Mouse (Mus musculus) cerebellum, adult 8-10 months (tissue): ENCODE results near the gene Mettl7a3.
A peak's percentile ranks its signal among the peaks of the same experiment; 100 is the strongest.
"Not testable (repeated sequence)": the region's sequence is repeated elsewhere in the genome, so short reads cannot be mapped to it uniquely, and the experiment has no call there.

Experiments
- DNase-seq: peaks from one replicate; pipeline ENCODE4 v3.0.0; 2022

Mettl7a3 gene

DNA sequence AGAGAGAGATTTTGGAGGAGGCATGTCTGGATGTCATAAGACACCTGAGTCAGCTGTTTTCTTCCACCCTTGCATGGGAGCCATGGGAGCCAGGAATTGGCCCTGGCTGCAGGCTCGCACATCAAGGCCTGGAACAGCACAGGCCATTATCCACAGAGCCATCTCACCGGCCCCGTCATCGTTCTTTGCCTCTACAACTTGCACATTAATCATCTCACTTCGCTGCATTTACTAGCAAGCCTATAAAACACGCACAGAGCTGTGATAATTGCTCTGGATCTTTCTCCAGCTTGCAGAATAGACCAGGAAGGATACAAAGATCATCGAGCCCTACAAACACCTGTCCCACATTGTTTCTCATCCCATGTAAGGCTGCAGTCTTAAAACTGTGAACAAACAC is 4.0 kb upstream of the Mettl7a3 start:
- no peak for DNase-seq

DNA sequence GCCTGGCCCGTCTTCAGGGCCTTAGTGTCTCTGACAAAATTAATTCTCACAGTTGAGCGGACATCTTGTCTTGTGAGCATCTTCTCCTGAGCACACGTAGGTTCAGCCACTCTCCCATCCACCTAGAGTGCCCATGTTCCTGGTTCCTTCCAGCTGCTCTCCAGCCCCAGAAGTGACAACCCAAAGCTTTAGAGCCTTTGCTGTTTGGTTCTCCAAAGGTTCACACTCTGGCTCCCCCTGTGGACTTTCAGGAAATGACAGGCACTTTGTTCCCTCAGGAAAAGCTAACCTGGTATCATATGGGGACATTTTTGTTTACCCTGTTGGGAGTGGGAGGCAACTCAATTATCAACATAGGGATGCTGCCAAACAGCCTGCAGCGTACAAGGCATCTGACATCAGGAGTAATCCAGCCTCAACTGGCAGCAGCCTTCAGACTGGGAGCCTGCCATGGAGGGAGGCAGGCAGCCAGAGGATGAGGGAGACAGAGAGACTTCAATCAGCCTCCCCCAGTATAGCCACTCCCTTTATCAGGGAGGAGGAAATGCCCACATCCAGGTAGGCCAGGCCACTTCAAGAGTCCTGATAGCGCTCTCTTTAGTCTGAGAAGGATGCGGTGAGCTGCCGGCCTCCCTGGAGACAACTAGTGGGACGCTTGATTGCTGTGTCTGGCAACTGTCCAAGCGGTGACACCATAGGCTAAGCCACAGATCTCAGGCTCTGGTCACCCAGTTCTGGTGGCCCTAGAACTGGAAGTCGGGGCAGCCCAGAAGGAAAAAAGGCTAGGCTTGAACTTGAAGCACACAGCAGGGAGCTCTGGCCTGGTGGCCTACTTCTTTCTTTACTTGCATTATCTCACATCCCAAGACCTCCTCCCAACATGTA is 2.4 kb upstream of the Mettl7a3 start:
- DNase-seq: not testable (repeated sequence)

DNA sequence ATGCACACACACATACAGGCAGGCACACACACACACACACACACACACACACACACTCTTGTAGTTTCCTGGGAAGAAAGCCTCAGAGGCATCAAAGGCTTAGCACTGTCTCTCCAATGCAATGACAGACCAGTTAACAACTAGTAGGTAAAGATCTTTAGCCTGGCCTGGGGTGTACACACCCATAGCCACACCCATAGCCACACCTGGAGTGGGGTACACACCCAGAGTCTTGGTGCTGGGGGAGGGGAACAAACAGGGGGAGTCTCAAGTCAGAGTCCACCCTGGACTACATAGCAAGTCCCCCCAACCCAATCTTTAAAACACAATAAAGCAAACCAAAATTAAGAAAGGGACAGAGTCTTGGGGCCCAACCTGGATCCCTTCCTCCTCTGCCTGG is 2.6 kb downstream of the Mettl7a3 start:
- not testable (repeated sequence) for DNase-seq

DNA sequence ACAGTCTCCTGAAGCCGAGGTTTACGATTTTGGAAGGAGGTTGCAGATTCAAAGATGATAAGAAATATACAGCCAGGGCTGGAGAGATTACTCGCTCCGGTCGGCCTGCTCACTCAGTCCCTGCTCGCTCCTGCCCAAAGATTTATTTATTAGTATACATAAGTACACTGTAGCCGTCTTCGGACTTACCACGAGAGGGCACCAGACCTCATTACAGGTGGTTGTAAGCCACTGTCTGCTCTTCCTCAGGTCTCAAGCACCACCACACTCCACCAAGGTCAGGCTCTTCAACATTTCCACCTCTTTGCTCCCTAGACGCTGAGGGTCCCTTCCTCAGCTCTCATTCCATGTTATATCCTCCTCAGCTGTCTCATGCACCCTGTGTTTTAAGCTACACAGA is 3.1 kb downstream of the Mettl7a3 start:
- DNase-seq: peak; percentile 52

DNA sequence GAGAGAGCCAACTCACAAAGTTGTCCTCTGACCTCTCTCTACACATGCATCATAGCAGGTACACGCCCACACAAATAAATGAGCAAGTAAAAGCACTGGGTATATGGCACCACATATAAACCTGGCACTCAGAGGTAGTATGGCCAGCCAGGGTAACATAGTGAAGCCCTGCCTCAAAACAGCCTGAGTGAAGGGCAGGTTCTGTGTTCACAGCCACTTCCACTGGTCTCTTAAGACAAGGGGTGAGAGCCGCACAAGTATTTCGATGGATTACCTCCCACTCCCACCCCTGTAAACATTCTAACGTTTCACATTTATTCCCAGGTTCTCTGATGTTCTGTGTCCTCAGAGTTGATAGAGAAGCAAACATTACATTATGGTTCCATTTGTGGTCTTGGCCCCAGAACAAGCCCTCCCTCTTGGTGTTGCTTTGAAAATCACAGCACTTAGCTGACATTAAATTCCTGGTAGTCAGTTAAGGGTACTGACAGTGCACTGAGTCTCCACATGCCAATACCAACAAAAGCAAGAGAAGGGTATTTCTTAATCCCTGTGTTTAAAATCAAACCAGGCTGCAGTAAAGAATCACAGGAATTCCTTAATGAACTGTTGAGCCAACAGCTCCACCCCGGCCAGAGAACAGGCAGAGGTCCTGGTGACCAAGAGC is 6.7 kb downstream of the Mettl7a3 start:
- DNase-seq: not testable (repeated sequence)

DNA sequence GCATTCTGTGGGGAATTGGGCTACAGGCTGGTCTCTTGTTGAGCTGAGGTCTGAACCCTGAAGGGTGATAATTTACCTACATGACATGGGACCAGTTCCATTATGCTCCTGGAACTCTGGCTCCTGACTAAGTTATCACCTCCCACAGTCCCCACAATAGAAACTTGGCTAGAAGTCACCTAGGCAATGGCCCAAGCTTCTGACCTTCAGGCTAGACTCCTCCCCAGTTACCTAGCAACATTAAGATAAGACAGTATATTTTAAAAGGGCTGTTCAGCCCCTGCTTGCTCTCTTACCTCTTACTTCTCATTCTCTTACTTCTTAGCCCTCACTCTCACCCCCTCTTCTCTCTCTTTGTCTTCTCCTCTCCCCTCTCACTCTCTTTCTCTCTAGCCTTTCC is 10.8 kb downstream of the Mettl7a3 start:
- DNase-seq: no peak

DNA sequence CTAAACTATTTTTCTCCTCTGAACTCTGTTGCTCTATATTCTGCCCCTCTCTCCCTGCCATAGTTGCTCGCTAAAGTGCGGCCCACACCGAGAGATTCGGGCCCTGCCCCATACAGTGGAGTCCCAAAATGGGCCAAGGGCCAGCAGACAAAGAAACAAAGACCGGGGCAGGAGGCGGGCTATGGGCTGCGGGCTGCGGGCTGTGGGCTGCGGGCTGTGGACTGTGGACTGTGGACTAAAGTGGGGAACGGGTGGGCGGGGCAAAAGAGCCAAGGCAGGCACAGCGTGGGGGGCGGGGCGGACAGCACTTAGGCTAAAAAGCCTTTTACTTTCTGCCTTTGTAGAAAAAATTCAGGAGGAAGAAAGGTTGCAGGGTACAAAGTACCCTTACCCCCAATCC is 12.0 kb downstream of the Mettl7a3 start:
- DNase-seq: no peak

DNA sequence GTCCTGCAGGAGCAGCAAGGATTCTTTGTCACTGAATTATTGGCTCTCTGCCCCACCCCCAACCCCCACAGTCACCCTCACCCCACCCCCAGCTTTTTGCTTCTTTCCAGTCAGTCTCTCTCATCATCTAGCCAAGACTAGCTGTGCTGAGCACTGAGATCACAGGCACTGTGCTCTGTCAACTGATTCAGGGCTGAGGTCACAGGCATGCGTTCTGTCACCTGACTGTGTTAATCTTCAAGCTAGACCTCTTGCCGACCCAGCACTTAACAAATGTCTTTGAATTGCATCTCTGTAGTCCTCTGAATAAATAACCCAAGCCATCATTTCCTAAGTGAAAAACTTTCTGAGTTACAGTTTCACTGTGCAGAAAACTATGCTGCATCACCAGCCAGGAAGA is 14.8 kb downstream of the Mettl7a3 start:
- no peak for DNase-seq

DNA sequence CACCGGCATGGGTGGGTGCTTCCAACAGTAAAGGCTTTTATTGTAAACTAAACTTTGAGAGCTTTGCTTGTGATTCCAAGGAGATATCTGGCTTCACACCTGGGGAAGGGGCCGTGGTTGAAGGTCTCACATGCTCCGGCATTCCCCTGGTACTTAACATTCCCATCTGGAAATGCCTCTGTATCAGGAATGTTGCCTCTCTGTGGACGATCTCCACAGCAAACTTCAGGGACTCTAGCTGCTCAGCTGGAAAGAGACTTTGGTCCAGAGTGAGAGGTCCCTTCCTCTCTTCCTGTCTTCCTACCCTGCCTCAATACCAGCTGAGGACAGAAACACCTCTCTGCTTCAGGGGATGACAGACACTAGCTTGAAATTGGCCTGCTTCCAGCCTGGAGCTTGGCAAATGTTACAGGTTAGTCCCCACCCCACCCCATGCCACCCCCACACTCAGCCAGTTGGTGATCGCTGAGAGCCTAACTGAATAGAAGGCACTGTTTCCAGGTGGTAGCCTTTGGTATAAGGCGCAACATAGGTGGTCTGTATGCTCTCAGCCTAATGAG is 16.9 kb downstream of the Mettl7a3 start:
- DNase-seq: no peak

DNA sequence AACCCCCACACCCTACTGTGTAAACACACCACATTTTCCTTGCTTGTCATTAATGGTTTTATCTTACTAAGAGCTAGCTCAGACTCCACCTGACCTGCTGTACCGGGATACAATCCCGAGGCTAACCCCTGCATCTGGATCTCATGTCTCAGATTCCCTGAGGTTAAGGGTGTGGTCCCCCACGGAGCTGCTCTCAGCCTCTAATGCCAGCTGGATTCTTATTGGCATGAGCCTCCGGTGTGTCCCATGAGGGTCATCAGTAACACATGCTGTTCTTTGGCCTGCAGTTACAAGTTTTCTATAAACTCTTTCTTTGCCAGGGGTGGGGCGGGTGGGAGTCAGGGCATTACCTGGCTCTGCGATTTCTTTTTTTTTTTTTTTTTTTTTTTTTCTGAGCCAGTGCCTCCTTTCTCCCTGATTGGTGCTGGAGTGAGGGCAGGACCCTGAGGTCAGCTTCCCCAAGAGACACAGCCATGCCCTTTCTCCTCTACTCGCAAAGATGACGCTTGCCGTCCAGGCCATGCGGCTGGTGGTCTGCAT is 18.1 kb downstream of the Mettl7a3 start, which contains the start of the genes Methig1 and Mettl7a2:
Gene Methig1 (plus strand): TSS at position 439 of the 540 bp plus-strand sequence.
Gene Mettl7a2 (plus strand): TSS at position 490 of the 540 bp plus-strand sequence.
- no peak for DNase-seq

DNA sequence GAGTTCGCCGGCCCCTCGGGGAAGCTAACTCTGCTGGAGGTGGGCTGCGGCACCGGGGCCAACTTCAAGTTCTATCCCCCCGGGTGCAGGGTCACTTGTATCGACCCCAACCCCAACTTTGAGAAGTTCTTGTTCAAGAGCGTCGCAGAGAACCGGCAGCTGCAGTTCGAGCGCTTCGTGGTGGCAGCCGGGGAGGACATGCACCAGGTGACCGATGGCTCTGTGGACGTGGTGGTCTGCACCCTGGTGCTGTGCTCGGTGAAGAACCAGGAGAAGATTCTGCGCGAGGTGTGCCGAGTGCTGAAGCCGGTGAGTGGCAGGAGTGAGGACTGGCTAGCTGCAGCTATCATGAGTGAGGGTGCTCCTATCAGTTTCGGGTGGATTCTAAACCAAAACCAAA is 18.7 kb downstream of the Mettl7a3 start:
- DNase-seq: not testable (repeated sequence)

DNA sequence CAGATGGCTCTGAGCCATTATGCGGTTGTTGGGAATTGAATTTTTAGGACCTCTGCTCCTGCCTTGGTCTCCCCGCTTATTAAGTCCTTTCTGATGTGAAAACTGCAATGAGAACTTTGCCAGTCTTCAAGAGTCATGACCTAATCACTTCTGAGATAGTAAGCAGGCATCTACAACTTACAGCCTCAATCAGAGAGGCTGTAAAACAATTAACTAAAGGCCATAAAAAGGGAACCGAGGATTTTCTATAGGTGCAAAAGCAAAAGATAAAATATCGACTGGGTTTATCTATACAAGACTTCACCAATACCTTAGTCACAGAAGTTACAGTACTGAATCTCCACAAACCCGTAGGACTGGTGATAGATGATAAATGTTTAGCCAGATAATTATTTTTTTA is 21.1 kb downstream of the Mettl7a3 start:
- DNase-seq: no peak

DNA sequence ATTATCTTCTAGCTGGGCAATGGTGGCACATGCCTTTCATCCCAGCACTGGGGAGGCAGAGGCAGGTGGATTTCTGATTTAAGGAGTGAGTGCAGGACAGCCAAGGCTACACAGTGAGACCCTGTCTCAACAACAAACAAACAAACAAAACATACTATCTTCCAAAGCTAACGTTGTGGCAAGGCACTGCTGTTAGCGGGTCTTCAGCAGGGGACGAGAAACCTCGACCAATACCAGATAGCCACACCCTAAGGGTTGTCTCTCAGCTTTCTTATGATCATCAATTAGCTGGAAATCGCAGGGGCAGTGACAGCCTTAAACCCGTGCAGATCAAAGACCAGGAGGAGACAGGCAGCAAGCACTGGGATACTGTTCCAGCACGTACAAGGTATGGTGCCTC is 29.5 kb downstream of the Mettl7a3 start, which contains the start of gene Higd1c:
Gene Higd1c (plus strand): TSS at position 301 of the 400 bp plus-strand sequence.
- no peak for DNase-seq

DNA sequence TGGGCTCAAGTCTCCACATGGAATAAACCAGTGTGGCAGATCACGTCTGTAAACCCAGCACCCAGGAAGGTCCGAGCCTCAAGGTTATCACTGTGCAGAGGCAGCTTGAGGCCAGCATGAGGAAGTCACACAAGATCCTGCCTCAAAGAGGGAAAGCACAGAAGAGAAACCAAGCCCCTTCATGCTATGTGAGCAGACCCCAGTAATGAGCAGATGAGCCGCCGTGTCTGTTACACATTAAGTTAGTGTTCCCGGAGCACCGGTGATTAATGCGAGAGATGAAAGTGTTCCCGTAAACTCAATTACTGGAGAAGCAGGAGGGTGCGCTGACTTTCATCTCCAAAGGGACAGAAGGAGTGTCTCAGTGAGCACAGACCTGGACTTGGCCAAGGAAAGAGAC is 31.2 kb downstream of the Mettl7a3 start:
- not testable (repeated sequence) for DNase-seq

DNA sequence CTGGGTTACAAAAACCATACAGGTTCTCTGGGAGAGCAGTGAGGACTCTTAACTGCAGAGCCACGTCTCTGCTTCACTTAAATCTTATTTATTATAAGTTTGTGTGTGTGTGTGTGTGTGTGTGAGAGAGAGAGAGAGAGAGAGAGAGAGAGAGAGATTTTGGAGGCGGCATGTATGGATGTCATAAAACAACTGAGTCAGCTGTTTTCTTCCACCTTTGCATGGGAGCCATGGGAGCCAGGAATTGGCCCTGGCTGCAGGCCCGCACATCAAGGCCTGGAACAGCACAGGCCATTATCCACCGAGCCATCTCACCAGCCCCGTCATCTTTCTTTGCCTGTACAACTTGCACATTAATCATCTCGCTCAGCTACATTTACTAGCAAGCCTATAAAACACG is 32.4 kb downstream of the Mettl7a3 start:
- no peak for DNase-seq

DNA sequence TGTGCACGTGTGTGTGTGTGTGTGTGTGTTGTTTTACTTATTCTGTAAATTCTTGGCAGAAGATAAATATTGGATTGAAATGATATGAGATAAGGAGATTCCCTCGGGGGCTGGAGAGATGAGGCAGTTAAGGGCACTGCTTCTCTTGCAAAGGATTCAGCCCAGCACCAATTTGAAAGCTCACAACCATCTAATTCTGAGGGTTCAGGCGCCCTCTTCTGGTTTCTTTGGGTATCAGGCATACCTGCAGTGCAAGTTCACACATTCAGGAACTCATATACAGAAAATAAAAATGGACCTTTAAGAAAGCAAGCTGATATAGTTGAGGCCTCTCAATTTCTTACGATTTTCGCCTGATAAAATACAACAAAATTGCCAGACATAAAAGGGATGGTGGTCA is 40.3 kb downstream of the Mettl7a3 start:
- DNase-seq: peak; percentile 44

DNA sequence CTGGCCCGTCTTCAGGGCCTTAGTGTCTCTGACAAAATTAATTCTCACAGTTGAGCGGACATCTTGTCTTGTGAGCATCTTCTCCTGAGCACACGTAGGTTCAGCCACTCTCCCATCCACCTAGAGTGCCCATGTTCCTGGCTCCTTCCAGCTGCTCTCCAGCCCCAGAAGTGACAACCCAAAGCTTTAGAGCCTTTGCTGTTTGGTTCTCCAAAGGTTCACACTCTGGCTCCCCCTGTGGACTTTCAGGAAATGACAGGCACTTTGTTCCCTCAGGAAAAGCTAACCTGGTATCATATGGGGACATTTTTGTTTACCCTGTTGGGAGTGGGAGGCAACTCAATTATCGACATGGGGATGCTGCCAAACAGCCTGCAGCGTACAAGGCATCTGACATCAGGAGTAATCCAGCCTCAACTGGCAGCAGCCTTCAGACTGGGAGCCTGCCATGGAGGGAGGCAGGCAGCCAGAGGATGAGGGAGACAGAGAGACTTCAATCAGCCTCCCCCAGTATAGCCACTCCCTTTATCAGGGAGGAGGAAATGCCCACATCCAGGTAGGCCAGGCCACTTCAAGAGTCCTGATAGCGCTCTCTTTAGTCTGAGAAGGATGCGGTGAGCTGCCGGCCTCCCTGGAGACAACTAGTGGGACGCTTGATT is 43.2 kb downstream of the Mettl7a3 start:
- DNase-seq: not testable (repeated sequence)

DNA sequence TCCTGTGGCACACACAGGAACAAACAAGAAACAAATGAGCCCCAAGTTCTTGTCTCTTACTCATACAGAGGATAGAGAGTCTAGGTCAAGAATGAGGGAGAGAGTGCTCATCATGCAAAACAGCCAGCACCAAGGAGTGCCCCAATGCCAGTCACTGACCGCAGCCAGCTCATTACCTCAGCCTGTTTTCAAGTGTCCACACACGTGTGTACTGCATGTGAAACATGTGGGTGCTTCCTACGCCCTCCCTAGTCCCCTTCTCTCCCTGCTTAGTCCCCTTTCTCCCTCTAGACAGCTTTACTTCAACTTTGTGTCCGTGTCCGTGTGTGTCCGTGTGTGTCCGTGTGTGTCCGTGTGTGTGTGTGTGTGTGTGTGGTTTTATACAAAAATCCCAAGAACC is 44.9 kb downstream of the Mettl7a3 start:
- DNase-seq: no peak

DNA sequence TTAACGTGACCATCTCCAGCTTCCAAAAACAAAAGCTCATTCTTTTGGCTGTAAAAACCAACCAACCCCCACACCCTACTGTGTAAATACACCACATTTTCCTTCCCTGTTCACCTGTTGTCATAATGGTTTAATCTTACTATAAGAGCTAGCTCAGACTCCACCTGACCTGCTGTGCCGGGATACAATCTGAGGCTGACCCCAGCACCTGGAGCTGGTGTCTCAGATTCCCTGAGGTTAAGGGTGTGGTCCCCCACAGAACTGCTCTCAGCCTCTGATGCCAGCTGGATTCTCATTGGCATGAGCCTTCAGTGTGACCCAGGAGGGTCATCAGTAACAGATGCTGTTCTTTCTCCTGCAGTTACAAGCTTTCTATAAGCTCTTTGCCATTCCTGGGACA is 45.4 kb downstream of the Mettl7a3 start:
- no peak for DNase-seq

DNA sequence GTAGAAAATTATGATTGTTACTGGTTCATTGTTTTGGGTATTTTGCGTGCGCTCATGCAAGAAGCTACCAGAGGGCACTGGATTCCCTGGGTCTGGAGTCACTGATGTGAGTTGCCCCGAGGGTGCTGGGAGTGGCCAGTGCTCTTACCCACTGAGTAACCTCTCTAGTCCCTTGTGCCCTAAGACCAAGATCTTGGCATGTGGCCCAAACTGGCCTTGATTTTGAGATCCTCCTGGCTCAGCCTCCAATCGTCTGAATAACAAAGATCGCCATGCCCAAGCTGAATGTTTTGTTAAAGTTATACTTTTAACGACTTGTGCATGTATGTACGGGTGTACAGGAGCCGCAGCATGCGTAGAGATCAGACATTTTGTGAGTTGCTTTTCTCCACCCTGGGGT is 51.0 kb downstream of the Mettl7a3 start:
- no peak for DNase-seq

DNA sequence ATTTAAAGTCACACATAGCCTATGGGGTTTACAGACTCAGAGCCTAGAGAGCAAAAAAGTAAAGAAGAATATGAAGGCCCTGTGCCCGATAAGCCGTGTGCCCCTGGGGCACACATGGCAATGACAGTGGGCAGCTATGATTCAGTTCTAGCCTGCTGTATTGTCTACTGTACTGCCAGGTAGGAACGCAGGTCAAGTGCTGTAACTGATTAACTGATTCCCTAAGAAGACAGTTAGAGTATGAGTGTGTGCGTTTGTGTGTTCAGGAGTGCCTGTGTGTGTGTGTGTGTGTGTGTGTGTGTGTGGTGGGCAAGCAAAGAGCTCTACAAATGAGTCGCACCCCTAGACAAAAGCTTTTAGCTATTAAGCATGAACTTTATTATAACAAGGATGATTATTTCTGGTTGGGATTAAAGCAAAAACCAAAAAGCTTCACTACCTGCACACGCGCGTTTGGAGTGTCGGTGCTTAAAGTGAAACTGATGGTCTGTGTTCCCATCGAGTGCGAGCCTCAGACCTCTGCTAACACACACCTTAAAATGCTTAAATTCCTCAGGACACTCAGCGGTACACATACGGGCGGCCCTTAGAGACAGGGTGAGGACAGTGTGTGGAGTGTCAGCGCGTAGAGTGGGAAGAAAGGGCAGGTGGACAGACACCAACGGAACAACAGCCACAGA is 53.0 kb downstream of the Mettl7a3 start:
- DNase-seq: no peak

DNA sequence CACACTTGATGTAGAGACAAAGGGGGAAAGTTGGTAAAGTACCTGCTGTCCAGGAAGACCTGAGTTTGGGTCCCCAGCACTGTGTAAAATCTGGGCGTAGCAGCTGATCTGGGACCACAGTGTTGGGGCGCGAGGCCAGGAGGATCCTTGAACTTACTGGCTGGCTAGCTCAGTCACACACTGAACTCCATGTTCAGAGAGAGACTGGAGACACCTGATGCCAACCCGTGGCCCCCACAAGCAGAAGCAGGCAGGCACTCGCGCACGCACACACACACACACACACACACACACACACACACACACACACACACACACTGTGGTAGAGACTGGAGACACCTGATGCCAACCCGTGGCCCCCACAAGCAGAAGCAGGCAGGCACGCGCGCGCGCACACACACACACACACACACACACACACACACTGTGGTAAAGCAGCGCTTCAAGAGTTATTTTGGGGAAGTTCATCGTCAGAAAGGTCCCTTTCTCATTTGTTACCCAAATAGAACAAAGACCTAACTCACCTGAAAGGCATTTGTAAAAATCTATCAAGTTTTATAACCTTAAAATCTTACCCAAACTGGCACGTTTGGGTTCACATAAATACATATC is 53.6 kb downstream of the Mettl7a3 start:
- DNase-seq: no peak
